Mouse (Mus musculus) thymus, postnatal 10 days (tissue): ENCODE measurements around the gene Rbpj.

Source experiments
- DNase-seq, 2 experiments: peaks; one replicate each; pipeline ENCODE4 v3.0.0; 2021; ENCODE audit warnings: low spot score in 2 of 2

Gene Rbpj

DNA sequence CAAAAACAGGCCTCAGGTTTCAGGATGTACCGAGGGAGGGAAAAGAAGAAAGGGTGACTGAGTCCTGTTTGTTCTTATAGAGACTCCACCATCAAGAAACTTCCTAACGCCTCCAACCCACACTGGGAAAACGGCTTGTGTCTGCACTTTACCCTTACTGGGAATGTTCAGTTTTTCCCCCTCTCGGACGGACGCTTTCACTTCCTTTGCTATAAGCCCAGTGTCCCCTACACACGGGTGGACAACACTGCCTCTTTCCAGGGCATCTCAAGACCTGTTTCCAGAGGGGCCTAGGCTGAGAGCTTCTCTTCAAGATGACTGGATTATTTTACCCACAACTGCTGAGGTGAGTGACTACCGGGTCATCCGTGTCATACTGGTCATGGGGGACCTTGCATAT is at the start of gene Rbpj:
Rbpj (plus strand) TSS at position 270 of the 400 bp plus-strand sequence.
- no peak for DNase-seq

DNA sequence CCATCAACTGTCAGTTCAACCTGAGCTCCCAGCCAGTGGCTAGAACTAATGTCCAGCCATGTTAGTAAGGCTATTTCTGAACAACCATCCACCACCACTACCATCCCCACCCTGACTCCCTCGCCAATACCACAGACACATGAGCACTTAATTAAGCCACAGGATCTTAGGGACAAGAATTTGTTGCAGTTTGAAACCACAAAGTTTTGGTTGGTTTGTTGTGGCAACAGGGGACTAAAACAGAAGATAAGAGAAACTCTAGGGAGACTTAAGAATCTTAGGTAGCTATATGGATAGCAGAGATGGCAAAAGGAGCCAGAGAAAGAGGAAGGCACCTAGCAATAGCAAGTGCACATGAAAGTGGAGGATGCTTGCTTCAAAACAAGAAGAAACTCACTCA is 45.2 kb upstream of the Rbpj start:
- no peak for DNase-seq

DNA sequence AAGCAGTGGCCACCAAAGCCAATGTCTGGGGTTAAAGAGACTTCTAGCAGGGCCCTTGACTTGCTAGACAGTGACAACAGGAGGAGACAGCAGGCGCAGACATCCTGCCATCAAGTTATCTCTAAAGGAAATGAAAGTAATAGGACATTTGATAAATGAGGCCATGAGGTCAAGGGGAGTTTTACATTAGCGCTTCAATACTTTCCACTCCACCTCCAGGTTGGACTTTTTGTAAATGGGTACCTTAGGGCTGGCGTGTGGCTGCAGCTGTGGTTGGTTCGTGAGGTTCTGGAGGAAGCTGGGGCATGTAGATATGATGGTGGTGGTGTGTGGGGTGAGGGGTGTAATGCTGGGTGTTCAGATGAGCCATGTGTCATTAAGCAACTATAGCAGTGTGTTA is 44.7 kb upstream of the Rbpj start:
- no peak for DNase-seq

DNA sequence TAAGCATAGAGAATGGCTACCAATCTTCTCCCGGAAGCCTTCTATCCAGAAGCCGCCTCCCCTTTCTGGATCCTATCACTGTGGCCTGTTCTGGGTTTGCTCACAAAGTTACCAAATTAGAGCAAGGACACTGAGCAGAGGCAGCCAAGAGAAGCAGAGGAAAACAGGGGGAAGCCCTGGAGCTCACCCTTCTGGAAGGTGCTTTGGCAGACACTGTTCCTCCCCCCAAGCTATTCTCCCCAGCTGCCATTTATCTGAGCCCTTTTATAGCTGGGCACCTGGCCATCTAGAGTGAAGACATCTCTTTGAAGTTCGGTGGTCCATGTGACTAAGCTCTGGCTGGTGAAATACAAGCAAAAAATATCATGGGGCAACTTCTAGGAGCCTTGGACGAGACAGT is 38.5 kb upstream of the Rbpj start:
- no peak for DNase-seq

DNA sequence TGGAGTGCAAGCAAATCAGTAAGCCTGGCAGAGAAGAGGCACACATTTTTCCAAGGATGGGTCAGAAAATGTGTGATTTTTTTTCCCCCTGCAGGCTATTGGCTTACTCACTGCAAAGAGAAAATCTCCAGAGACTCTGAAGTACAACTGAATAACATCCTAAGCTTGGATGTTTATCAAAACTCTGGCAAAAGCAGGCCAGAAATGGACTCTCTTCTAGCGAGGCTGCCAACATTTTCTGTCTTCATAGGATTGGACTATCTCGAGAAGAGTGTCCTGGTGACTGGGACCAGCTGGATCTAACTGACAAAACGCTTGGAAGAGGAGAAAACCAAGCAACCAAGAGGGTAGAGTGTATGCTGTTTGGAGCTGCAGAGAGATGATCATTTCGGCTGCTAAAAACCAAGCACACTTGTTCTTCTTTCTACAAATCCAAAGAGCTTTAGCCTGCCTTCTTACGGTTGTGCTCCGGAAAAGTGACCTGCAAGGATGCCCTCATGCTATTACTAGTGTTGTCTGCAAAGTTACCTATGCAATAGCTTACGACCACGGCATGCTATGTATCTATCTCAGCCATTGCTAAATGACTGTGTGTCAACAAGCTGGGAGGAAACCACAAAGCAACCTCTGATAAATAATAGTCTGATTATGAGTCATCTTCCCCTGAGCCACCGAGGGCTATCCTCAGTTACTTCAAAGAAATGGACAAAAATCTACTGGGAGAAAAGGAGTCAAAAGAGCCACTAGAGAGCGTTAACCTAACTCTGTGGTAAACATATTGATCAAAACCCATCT is 36.1 kb upstream of the Rbpj start:
- no peak for DNase-seq

DNA sequence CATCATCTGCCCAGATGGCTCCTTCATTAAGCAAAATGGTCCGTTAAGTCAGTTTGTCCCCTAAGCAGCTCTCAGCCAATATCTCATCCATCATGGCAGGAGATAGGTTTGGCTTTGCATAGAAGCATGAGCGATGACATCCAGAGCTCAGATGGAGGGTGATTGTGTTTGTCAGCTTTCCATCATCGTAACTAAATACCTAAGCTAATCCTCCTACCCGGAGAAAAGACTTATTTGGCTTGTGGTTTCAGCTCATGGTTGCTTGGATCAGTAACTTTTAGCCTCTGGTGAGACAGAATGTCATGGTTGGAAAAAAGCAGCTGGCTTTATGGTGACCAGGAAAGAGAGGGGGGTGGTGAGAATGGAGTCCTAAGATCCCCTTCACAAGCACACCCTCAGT is 33.5 kb upstream of the Rbpj start:
- DNase-seq: no peak

DNA sequence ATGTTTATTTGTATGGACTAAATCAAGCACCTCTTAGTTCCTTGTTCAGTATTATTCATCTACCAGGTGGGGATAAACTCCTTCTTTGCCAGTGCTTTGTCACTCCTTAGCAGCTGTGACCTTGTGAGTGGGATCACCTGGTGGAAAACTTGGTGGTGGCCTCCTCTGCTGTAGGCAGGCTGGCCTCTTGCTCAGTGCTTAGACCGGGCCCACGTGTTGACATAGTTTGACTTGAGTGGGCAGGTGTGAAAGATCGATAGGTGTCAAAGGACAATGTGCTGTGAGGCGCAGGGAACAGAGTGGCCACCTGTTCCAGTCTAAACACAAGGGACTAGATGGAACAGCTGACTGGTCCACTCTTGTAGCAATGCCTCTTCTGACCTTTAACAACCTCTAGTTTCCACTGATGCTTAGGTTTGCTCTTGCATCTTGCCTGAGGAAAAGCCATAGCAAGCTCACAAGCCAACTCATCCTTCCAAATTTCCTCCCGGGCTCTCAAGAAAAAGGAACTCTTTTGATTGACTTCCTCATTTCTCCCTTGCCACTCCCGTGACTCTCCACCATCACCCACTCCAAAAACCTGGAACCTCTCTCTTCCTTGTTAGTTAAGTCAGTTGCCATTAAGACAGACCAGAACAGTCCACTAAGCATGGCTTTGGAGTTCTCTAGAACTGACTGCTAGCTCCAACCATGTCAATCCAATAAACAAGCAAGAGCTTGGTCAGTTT is 28.9 kb upstream of the Rbpj start:
- no peak for DNase-seq

DNA sequence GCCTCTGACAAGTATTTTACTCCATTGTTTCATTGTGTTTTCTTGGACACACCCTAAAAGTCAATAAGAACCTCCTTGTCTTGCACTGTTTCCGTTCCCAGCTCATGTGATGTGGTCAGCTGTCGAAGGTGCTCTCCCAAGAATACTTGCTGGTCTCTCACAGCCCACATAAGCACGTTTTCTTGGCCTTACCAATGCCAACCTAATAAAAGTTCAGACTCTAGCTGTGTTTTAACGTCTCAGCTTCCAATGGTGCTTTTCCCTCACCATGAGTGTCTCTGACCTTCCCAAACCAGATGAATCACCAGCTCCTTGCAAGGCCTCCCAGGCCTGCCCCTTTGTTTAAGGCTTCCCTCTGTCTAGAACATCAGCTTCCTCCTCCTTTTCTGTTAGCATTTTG is 28.2 kb upstream of the Rbpj start:
- no peak for DNase-seq

DNA sequence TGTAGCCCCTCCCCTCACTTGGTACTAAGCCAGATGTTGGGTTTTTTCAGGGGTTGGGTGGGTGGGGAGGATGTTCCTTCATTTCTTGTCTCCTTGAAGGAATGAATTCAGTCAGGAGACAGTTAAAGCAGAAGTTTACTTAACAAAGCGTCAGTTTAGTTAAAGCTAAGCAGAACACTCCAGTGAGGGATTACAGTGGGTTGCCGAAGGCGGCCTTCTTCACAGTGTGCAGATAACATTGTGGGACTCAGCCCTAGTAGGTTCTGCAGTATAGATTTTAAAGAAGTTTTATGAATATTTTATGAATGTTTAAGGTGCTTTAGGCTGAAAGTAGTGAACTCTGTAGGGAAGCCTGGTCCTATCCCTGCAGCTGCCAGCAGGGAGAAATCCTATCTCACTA is 27.7 kb upstream of the Rbpj start:
- no peak for DNase-seq

DNA sequence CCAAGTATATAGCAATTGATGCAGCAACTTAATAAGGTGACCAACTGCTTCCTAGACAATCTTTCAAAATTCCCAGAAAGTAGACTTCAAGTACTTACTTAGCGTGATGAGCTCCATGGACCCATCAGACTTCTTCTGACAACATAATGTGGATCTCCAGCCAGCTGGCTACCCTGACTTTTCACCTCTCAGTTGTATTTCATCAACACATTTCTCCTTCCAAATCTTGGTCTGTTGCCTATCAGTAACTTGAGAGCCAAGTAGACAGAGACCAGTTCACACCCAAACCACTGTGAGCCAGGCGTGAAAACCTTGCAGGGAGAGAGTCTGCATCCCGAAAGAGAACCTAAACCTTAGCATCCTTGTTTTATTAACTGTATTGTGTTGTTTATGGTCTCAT is 26.3 kb upstream of the Rbpj start:
- DNase-seq: no peak

DNA sequence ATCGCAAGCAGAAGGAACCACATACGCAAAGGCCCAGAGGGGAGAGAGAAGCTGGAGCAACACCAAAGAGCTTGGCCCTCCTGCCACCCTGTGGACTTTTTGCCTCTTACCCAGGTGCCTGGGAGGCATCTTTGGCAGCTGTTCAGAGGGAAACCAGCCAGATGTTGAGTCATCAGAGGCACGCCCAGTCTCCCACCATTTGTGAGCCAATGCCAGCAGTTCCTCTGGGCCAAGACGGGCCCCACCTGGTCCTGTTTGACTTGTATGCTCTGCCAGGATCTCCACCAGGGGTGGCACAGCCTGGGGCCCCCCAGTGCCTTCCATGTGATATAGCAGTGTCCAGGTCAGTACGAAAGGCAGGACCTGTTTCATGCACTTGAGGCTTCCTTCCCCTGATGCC is 21.9 kb upstream of the Rbpj start:
- no peak for DNase-seq

DNA sequence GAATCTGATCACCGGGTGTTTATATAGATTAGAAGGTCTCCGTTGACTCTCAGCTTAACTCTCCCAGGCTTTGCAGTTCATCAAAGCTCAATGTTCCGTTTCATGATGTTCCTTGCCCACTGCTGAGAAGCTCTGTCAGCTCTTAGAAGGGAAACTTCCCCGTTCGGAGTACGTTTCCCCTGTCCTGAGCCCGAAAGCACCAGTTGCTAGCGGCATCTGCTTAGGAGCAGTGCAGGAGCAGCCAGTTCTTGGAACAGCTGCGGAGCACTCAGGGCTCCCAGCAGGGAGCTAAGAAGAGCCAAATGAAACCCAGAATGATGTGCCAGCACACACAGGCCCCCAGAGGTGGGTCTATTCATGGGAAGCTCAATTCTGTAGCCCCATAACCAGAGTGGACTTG is 15.0 kb upstream of the Rbpj start:
- no peak for DNase-seq

DNA sequence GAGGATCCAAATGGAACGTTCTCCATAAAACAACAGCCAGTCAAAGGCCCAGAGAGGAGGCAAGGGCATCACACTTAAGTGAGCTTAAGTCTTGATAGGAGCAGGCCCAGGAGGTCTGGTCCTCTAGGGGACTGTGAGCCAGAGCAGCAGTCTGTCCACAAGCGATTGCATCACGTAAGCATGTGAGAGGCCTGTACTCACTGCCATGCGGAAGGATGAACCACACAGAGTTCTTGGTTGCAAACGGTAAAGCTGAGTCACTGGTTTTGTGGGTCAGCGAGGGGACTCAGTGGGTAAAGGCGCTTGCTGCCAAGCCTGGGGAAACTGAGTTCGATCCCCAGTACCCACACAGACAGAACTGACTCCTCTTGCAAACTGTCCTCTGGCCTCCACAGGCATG is 14.1 kb upstream of the Rbpj start:
- DNase-seq: no peak

DNA sequence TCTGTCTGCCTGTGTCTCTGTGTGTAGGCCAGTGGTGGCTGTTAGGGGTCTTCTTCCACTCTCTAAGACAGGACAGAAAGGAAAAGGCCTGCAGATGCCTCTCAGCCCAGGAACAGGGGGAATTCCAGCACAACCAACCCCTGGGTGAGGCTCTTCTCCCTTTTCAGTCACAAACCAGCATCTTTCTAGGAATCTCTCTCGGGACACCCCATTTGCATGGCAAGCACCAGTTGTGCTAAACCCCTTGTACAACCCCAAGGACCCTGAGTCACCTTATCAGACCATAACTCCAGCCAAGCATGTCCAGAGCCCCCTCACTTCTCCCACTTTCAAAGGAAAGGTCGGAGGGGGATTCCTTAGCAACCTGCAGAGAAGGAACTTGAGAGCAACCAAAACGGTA is 13.0 kb upstream of the Rbpj start:
- DNase-seq: no peak

DNA sequence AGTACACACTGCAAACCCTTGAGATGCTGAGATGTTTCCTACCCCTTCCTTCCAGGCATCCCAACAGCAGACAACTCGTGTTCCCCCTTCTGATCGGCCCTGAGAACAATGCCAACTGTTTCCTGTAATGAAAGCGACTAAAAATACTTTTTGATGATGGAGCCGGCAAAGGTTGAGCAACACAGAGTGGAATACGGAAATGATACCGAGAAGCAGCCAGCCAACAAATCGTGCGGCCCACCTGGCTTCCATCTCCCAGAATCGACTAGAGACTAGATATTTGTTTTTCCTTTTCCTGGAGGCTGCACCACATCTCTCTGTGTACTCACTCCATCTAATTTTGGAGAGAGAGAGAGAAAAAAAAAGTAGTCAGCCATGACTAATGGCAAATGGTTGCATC is 11.2 kb upstream of the Rbpj start:
- DNase-seq: no peak

DNA sequence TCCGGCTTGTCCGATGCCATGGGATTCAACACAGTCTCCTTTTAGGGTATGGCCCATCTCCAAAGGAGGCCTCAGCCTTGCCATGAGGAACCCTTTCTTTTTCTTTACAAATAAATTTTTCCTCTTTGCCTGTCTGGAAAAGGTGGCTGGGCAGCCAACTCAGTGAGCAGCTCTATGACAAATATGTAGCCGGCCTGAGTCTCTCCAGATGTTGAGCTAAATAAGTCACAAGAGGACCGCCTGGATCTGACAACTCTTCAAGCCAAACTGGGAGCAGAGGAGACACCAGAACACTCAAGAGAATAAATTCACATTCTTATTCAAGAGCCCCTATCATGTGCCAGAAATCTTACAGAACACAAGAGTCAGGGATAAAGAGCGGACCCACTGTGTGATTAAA is 10.5 kb upstream of the Rbpj start:
- DNase-seq: no peak

DNA sequence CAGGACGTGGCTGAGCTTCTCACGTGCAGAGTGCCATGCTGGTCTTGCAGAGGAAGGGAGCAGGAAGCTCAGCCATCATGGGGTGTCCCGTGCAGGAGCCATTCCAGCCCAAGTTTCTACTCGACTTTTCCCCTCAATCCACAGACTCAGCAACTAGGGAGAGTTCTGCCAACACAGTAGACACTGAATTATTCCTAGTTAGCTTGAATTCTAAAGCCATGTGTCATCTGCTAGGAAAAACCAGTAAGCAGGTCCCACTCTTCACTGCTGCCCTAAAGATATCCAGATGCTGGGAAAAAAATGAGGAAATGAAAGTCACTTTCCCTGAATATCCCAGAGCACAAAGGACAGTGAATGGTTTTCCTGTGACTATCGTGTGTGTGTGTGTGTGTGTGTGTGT is 5.8 kb upstream of the Rbpj start:
- no peak for DNase-seq

DNA sequence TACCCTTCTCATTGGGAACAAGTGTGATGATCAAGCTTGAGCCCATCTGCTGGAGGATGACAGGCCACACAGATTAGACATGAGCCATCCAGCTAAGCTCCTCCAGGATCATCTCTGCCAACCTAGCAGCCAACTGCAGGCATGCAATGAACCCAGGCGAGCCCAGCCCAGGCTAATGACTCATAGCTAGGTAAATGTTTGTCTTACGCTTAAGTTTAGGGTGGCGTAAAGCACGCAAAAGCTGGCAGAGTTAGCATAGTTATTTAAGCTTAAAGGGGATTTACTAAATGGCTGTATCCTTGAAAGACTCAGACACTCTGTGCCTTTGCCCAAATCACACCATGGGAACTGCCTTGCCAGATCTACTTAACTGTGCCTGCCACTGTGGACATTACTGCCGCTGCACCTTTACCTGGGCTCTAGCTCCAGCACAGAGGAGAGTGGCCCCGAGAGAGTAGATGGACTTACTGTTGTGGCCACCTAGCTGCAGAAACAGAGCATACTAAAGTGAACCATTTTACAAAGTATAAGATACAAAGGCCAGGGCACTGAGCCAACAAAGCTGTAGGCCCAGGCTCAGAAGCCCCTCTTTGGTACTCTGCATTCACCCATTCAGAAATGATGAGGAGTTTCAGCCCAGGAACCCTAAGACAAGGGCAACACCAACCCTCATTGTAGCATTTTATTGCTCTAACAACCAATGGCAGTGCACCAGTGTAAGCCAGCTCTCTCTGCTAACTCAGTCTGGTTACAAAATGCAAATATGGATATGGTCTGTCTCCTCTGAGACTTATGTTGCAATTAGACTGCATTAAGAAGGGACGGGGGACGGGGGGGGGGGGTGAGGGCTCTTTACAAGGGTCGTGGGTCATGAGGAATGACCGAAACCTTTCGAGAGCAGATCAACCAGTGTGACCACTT is 2.6 kb upstream of the Rbpj start:
- DNase-seq: no peak

DNA sequence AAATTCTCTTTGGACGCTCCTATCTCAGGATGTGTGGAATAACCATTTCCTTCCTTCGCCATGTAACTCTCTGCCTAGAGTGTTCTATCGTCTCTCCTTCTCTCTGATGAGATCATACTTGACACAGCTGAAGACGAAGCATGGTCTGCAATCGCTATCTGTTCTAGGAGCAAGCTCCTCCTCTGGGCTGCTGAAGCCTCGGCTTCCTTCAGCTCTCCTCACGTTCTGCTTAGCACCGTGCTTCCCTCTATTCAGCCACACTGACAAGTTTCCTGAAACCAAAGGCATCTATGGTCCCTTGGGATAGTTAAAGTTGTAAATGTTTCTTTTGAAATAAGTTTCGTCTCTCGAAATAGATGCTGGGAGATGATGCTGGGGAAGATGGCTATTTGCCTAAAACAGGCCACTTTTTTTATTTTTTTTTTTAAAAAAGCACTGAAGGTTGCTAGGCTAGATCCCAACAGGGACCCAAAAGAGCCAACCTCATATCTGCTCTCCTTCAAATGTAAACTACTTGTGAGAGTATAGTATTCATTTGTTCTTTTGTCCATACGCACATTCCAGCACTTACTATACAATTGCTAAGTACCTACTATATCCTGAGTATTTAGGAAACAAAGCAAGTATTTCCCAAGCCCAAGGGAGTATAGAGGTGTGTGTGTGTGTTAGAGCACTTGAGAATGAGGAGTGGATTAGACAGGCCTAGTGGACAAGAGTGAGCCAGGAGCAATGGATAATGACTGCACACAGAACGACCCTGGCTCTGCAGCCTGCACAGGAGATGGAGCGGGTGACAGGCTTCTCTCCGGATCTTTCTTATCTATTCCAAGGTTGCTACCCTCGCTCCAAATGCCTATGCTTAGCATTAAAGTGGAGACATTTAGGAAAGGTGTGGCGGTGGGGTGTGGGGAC is 726 bp downstream of the Rbpj start:
- DNase-seq: no peak

DNA sequence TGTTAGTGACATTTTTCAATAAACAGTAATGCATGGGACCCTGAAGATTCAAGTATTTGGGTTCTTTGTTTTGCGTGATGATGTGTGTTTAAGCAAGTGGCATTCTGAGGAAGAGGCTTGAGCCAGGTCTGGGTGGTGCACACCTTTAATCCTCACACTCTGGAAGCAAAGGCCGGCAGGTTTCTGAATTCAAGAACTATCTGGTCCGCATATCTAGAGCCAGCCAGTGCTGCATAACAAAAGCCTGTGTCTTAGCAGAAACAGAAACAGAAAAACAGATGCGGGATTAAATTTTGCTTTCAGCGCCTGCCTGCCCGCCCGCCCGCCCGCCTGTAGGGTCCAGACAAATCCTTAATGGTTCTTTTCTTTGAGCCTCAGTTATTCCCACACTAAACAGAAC is 1.6 kb downstream of the Rbpj start:
- no peak for DNase-seq

DNA sequence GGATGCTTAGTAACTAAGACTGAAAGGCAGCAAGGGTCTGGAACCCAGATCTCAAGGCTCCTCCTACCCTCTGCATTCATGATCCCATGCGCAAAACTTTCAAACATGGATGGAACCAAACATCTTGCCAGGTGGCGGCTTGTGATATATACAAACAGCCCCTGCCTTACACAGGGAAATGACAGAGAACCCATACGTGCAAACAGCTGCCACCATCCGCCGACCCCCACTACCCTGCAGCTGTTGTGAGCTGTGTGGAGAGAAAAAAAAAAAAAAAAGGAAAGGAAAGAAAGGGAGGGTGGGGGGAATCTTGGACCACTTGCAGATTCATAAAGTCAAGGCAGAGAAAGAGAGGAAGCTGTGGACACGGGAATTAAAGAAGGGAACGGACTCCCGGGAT is 2.4 kb downstream of the Rbpj start:
- DNase-seq: no peak
